Mouse (Mus musculus) embryo, embryonic 10 days (tissue): ENCODE results near the gene Gp6.
"Not testable (repeated sequence)": the region's sequence is repeated elsewhere in the genome, so short reads cannot be mapped to it uniquely, and the experiment has no call there.

Experiments
- DNase-seq: peaks from one replicate; pipeline ENCODE4 v3.0.0-alpha.2; 2015; ENCODE audit warnings: low spot score

The Gp6 gene

GRCm38 (mm10) chr7:4397730-4398129 lies at the start of gene Gp6:
Gp6 (minus strand) TSS chr7:4397744.
- DNase-seq = no peak

DNA sequence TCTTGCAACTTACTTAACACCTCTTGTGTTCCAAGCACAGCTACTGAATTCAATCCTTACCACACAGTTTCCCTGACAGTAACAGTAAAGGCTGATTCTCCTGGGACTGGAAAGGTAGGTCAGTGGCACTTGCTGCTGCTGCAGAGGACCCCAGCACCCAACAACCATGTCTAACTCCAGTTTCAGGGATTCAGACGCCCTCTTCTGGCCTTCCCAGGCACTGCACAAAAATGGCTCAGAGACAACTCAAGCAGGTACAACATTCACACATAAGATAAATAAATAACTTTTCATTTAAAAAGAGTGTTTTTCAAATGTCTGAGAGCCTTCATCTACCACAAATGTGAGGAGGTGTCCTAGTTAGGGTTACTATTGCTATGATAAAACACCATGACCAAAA lies 49.6 kb upstream of the Gp6 start:
- DNase-seq = no peak

DNA sequence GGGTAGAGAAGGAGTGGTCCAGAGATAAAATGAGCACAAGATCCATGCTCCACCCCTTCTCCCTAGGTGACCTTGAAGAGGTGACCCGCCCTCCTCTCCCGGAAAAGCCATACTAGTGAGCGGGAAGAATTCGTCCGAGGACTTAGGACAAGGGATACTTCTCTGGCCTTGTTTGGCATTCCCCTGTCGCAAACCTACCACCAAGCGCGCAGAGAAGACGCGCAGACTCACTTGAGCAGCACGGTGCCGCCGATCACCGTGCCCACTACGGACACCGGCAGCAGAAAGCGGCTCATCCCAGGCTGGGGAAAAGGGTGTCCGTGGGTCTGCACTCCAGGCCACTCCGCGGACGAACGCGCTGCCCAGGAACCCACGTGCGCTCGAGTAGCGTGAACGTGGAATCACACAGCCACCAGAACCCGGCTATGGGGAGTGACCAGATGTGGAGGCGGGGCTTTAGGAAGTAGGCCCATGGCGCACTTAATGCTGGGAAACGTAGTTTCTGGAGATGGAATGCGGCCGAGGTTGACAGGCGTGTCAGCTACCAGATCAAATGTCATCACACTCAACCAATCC lies 47.8 kb upstream of the Gp6 start, which contains the start of gene Rdh13:
Gene Rdh13, minus strand, starts transcription at position 434 of the 576 bp plus-strand sequence.
- peak; percentile 97 for DNase-seq

GRCm38 (mm10) chr7:4440549-4440948 lies 43.0 kb upstream of the Gp6 start:
- DNase-seq = no peak

GRCm38 (mm10) chr7:4437721-4438120 lies 40.2 kb upstream of the Gp6 start:
- DNase-seq = no peak

GRCm38 (mm10) chr7:4432026-4432425 lies 34.5 kb upstream of the Gp6 start:
- DNase-seq = no peak

- DNase-seq = peak; percentile 78
Measured at GRCm38 (mm10) chr7:4431548-4431947, 34.0 kb upstream of the Gp6 start.

DNA sequence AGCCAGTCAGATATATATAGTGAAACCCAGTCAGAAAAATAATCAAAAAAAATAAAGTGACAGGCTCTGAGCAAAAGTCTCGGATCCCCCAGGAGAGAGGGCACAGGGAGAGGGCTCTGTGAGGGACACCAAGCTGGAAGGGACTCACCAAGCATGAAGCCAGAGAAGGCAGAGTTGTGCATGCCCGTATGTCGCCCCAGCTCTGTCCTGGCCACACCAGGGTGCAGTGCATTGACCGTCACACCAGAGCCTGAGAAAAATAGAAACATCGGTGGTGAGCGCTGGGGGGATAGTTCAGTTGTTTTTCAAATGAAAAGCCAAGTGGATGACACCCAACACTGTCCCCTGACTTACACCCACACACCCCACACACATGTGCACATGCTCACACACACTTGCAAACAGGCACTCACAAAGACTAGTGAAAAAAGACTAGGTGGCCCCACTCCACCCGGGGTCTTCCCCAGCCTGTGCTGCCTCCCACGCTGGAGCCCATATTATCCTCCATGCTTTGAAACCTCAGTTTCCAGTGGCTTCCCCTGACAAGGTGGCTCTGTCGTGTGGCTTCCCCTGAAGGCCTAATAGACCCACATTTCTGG lies 32.8 kb upstream of the Gp6 start:
- no peak for DNase-seq

DNA sequence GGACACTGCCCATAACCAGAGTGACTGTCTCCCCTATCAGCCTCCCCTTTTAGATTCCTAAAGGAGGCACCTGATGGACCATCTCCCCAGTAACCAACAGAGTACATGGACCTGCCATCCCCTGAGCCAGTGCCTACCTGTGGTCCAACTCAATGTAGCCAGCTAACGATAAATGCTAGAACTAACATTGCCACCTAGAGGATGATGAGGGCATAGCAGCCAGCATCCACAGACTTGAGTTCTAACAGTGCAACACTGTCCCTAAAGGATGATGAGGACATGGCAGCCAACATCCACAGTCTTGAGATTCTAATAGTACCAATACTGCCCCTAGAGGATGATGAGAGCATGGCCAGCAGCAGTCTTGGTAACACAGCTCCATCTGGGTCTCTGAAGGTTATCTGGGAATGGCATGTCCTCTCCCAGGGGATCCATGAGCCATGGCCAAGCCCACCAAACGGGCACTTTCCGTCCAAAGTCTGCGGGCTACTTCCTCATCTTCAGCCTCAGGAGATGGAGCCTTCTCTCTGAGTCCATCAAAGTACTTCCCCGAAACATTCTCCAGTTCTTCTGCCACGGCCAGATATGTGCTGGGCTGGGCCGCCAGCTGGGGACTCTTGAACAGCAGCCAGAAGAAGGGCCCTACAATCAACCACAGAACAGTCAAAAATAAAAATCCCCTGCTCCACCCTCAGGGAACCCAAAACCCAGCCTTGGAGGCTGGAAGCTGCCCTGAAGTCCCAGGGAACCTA lies 29.8 kb upstream of the Gp6 start:
- peak; percentile 97 for DNase-seq

GRCm38 (mm10) chr7:4420230-4420629 lies 22.7 kb upstream of the Gp6 start:
- no peak for DNase-seq

GRCm38 (mm10) chr7:4419681-4420080 lies 22.1 kb upstream of the Gp6 start:
- no peak for DNase-seq

- DNase-seq = not testable (repeated sequence)
Measured at GRCm38 (mm10) chr7:4412406-4412805, 14.9 kb upstream of the Gp6 start.

GRCm38 (mm10) chr7:4373521-4373920 lies 24.0 kb downstream of the Gp6 start:
- DNase-seq = no peak

GRCm38 (mm10) chr7:4337509-4337908 lies 60.0 kb downstream of the Gp6 start, which contains the start of gene Ncr1:
Ncr1 (plus strand) TSS chr7:4337724.
- no peak for DNase-seq

DNA sequence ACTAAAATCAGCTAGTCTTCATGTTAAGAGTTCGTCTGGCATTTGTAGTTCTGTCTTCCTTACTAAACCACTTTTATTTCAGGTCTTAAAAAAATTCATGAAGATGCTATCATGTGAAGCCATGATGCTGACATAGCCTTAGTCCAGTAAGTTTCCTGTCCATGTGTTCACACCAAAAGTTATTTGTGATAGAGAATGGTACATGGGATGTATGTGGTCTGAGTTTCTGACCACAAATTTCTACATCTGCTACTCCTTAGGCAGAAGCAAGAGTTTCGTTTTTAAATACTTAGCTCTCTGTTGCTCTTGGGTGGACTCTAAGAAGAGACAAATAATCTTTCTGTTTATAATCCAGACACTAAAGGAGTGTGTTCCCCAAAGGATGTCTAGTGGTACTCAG lies 74.2 kb downstream of the Gp6 start:
- no peak for DNase-seq
